In the genomic region with DNA sequence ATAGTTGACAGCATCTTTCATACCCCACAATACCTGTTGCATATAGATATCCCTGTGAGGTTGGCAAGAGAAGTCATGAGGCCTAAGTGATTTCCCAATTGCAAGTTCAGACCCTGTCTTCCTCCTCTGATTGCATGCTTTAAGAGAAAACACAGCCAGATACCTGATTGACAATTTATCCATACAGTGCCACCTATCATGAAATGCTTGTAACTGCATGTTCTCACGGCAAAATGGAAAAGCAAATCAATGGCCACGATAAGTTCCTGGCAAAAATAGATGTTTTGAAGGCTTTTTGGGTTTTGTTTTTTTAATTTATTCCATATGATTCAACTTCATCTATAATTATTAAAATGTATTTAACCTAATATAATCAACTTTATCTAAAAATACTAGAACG, we compare ENCODE assay signal across 14 mouse cellular contexts.
DNase-seq lines count a peak whose midpoint lies in the region; ATAC-seq and TF ChIP-seq lines count a peak whose summit lies in the region.
"Had no signal": no experiment of that assay in that cellular context is flagged by ENCODE, and none has a peak within 500 bp of the region (broad histone marks: within the 10 kb centered on the region; RNA-seq: fewer than 3 reads in every experiment).

No protein-coding gene starts in this region.

- no peaks in the 10 kb centered on the region for H3K4me1 ChIP-seq in midbrain, postnatal 0 days (ENCODE audit: insufficient read depth, low read length)
- H3K4me1 ChIP-seq in midbrain, embryonic 13.5 days (replicated peaks), result 0 out of 2 replicates have a peak, but pooled peaks cover 2% of the 10 kb centered on the region
- H3K4me1 ChIP-seq: embryonic facial prominence, embryonic 15.5 days; liver, embryonic 15.5 days had no signal

- no peak overlapping the region for H3K4me3 ChIP-seq in midbrain, postnatal 0 days (ENCODE audit: low read depth, low read length)
- H3K4me3 ChIP-seq in midbrain, embryonic 13.5 days (replicated peaks), result no peak overlapping the region
- H3K4me3 ChIP-seq: embryonic facial prominence, embryonic 15.5 days; forebrain, embryonic 15.5 days; liver, embryonic 15.5 days had no signal

- H3K9me3 ChIP-seq in midbrain, postnatal 0 days (ENCODE audit: low read length), result no peaks in the 10 kb centered on the region
- no peaks in the 10 kb centered on the region for H3K9me3 ChIP-seq in midbrain, embryonic 13.5 days
- H3K9me3 ChIP-seq: embryonic facial prominence, embryonic 15.5 days; forebrain, embryonic 15.5 days; liver, embryonic 15.5 days had no signal

- H3K27ac ChIP-seq in midbrain, postnatal 0 days (ENCODE audit: low read depth, low read length), result no peak overlapping the region
- H3K27ac ChIP-seq in midbrain, embryonic 13.5 days, result no peak overlapping the region
- H3K27ac ChIP-seq: embryonic facial prominence, embryonic 15.5 days; forebrain, embryonic 15.5 days; liver, embryonic 15.5 days had no signal

- no peak overlapping the region for H3K9ac ChIP-seq in midbrain, postnatal 0 days (replicated peaks; ENCODE audit: low read length, poor library complexity, severe bottlenecking)
- H3K9ac ChIP-seq in midbrain, embryonic 13.5 days (replicated peaks), result no peak overlapping the region
- H3K9ac ChIP-seq: embryonic facial prominence, embryonic 15.5 days; forebrain, embryonic 15.5 days; liver, embryonic 15.5 days had no signal

- H3K27me3 ChIP-seq in midbrain, postnatal 0 days (ENCODE audit: insufficient read depth, low read length), result no peaks in the 10 kb centered on the region
- H3K27me3 ChIP-seq in midbrain, embryonic 13.5 days, result no peaks in the 10 kb centered on the region
- H3K27me3 ChIP-seq: embryonic facial prominence, embryonic 15.5 days; forebrain, embryonic 15.5 days; liver, embryonic 15.5 days had no signal

- 74% methylated on average over 3 of the region's 3 CpGs for WGBS in midbrain, postnatal 0 days
- 73% methylated on average over 3 of the region's 3 CpGs for WGBS in midbrain, embryonic 13.5 days

- no peak overlapping the region for H3K4me2 ChIP-seq in midbrain, postnatal 0 days (ENCODE audit: low read depth, low read length, poor library complexity, severe bottlenecking)
- H3K4me2 ChIP-seq in midbrain, embryonic 13.5 days (replicated peaks), result no peak overlapping the region
- H3K4me2 ChIP-seq: embryonic facial prominence, embryonic 15.5 days; forebrain, embryonic 15.5 days; liver, embryonic 15.5 days; midbrain, embryonic 11.5 days had no signal

- ATAC-seq in midbrain, postnatal 0 days (ENCODE audit: low FRiP score), result no peak
- ATAC-seq in midbrain, embryonic 13.5 days, result no peak
- ATAC-seq: forebrain, embryonic 15.5 days; hindbrain, embryonic 16.5 days had no signal

- TF ChIP-seq CTCF in midbrain, postnatal 0 days (IDR thresholded peaks at IDR 0.05), result peak; percentile 57

- no peaks in the 10 kb centered on the region for H3K36me3 ChIP-seq in midbrain, postnatal 0 days (ENCODE audit: insufficient read depth, low read length)
- H3K36me3 ChIP-seq in midbrain, embryonic 13.5 days, result no peaks in the 10 kb centered on the region
- H3K36me3 ChIP-seq: embryonic facial prominence, embryonic 15.5 days; forebrain, embryonic 15.5 days; liver, embryonic 15.5 days had no signal

- DNase-seq in kidney, adult 9 months, result peak; percentile 26
- no peak for DNase-seq in kidney, postnatal 14 days
- no peak for DNase-seq in midbrain, postnatal 0 days (ENCODE audit: low spot score)
- peak; percentile 28 for DNase-seq in adipocyte (ENCODE audit: low spot score)
- DNase-seq in urinary bladder, postnatal 14 days (ENCODE audit: low spot score), result no peak
- no peak for DNase-seq in right cerebral cortex, postnatal 10 days (ENCODE audit: low spot score in 2 of 2)
- DNase-seq: cerebellum, adult 8-10 months; gastrocnemius, postnatal 14 days had no signal

Comparison
In these comparisons a context has a peak if more than half of its experiments do, and no peak if none do; other contexts are left out.
1. DNase-seq: peak in kidney, adult 9 months (single experiment) and adipocyte (single experiment); none in kidney, postnatal 14 days (single experiment), midbrain, postnatal 0 days (single experiment), urinary bladder, postnatal 14 days (single experiment) and right cerebral cortex, postnatal 10 days (0 of 2).